Mouse (Mus musculus): ENCODE measurements at regions not wholly inside any gene's neighbourhood (a gene's known extent, or its start where the extent isn't known, plus 50 kb on each side); places are given as distances from the start of the nearest gene placed in this dataset.

GRCm38 (mm10) chr7:111374534-111374933 is 291.7 kb upstream of the Eif4g2 start:
- no peak overlapping the region for H3K4me3 ChIP-seq (ENCODE audit: low read length)
- no peak overlapping the region for H3K27ac ChIP-seq (ENCODE audit: low read length)
- ATAC-seq (ENCODE audit: low read depth) = no peak
- no peaks in the 10 kb centered on the region for H3K9me3 ChIP-seq (ENCODE audit: control insufficient read depth, low read length)
- no peak overlapping the region for H3K9ac ChIP-seq (ENCODE audit: low read length)
- no peaks in the 10 kb centered on the region for H3K4me1 ChIP-seq (replicated peaks; ENCODE audit: control insufficient read depth, insufficient read depth, low read length)
- H3K4me2 ChIP-seq (ENCODE audit: low read depth, low read length) = no peak overlapping the region
- no peaks in the 10 kb centered on the region for H3K36me3 ChIP-seq (ENCODE audit: control insufficient read depth, insufficient read depth, low read length)
- no peaks in the 10 kb centered on the region for H3K27me3 ChIP-seq (ENCODE audit: control insufficient read depth, insufficient read depth, low read depth, low read length)
- 86% methylated on average over 7 of the region's 7 CpGs for WGBS

- no peak for ATAC-seq (ENCODE audit: low read depth)
- Histone ChIP-seq H3K27ac (ENCODE audit: low read length) (no peak overlapping the region), H3K36me3 (ENCODE audit: control insufficient read depth, insufficient read depth, low read length) (no peaks in the 10 kb centered on the region), H3K4me3 (ENCODE audit: low read length) (no peak overlapping the region), H3K9me3 (ENCODE audit: control insufficient read depth, low read length) (no peaks in the 10 kb centered on the region), H3K9ac (ENCODE audit: low read length) (no peak overlapping the region), H3K27me3 (ENCODE audit: control insufficient read depth, insufficient read depth, low read depth, low read length) (no peaks in the 10 kb centered on the region), H3K4me1 (replicated peaks; ENCODE audit: control insufficient read depth, insufficient read depth, low read length) (no peaks in the 10 kb centered on the region), H3K4me2 (ENCODE audit: low read depth, low read length) (no peak overlapping the region)
- WGBS = 76% methylated on average over 10 of the region's 10 CpGs
Observed at GRCm38 (mm10) chr7:111373380-111374173, 290.7 kb upstream of the Eif4g2 start.

DNA sequence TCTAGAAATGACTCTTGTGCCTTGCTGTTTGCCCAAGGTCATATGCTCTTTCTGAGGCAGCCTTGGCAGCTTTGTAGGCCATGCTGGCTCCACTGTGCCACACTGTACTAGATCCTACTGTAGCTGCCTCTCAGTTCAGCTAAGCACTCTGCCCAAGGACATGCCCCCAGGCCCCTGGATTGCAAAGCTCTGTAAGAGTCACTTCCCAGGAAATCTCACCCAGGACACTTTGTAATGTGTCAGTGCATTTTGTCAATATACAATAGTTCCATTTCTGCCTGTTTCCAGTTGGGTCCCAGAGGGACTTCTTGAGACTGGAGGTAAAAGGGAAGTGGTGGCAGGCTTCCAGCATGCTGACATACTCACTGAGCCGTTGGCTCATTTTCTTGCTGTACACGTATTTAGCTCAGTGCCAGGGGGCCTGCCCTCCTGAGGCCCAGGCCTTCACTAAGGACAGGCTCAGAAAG is 287.6 kb upstream of the Eif4g2 start:
- whole genome bisulfite sequencing = 42% methylated on average over 2 of the region's 2 CpGs
- Histone ChIP-seq H3K36me3 (ENCODE audit: control insufficient read depth, insufficient read depth, low read length) (no peaks in the 10 kb centered on the region), H3K27ac (ENCODE audit: low read length) (no peak overlapping the region), H3K9ac (ENCODE audit: low read length) (no peak overlapping the region), H3K9me3 (ENCODE audit: control insufficient read depth, low read length) (no peaks in the 10 kb centered on the region), H3K4me1 (replicated peaks; ENCODE audit: control insufficient read depth, insufficient read depth, low read length) (no peaks in the 10 kb centered on the region), H3K4me2 (ENCODE audit: low read depth, low read length) (no peak overlapping the region), H3K27me3 (ENCODE audit: control insufficient read depth, insufficient read depth, low read depth, low read length) (no peaks in the 10 kb centered on the region), H3K4me3 (ENCODE audit: low read length) (no peak overlapping the region)
- ATAC-seq (ENCODE audit: low read depth) = no peak

GRCm38 (mm10) chr7:111368296-111369004 is 285.6 kb upstream of the Eif4g2 start:
- Histone ChIP-seq H3K27me3 (ENCODE audit: control insufficient read depth, insufficient read depth, low read depth, low read length) (no peaks in the 10 kb centered on the region), H3K4me1 (replicated peaks; ENCODE audit: control insufficient read depth, insufficient read depth, low read length) (no peaks in the 10 kb centered on the region), H3K4me2 (ENCODE audit: low read depth, low read length) (no peak overlapping the region), H3K9me3 (ENCODE audit: control insufficient read depth, low read length) (no peaks in the 10 kb centered on the region), H3K27ac (ENCODE audit: low read length) (no peak overlapping the region), H3K9ac (ENCODE audit: low read length) (no peak overlapping the region), H3K36me3 (ENCODE audit: control insufficient read depth, insufficient read depth, low read length) (no peaks in the 10 kb centered on the region), H3K4me3 (ENCODE audit: low read length) (no peak overlapping the region)
- no peak for ATAC-seq (ENCODE audit: low read depth)
- 36% methylated on average over 2 of the region's 2 CpGs for WGBS

DNA sequence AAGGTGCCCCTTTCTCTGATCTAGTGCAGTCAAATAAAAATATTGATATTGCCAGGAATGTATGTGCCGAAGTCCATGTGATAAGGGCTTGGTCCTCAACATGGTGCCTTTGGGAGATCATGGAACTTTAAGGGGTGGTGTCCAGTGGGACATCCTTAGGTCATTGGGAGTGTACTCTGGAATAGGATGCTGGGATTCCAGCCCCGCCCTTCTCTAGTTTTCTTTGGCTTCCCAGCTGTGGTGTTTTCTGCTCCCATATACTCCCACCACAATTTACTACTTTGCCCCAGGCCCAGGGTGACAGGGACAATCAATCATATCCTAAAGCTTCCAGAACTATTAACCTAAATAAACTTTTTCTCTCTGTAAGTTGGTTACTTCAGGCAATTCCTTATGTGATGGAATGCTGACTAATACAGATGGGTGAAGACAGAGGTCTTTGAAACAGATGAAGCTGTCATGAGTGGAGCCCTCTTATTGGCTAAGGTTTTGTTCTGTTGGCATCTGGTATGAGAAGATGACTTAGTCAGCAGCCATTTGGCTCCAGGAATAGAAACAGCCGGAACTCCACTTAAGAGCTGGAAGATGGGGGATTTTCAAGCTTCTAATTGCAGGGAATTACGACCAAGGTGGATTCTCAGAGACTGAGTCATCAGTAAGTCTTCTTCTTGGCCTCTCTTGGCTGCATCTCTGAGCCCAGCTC is 284.3 kb upstream of the Eif4g2 start:
- WGBS = 69% methylated on average over 4 of the region's 4 CpGs
- H3K27me3 ChIP-seq (ENCODE audit: control insufficient read depth, insufficient read depth, low read depth, low read length) = no peaks in the 10 kb centered on the region
- ATAC-seq (ENCODE audit: low read depth) = no peak
- no peaks in the 10 kb centered on the region for H3K9me3 ChIP-seq (ENCODE audit: control insufficient read depth, low read length)
- H3K4me3 ChIP-seq (ENCODE audit: low read length) = no peak overlapping the region
- H3K4me1 ChIP-seq (replicated peaks; ENCODE audit: control insufficient read depth, insufficient read depth, low read length) = no peaks in the 10 kb centered on the region
- no peak overlapping the region for H3K27ac ChIP-seq (ENCODE audit: low read length)
- no peak overlapping the region for H3K4me2 ChIP-seq (ENCODE audit: low read depth, low read length)
- no peaks in the 10 kb centered on the region for H3K36me3 ChIP-seq (ENCODE audit: control insufficient read depth, insufficient read depth, low read length)
- no peak overlapping the region for H3K9ac ChIP-seq (ENCODE audit: low read length)

- WGBS = 67% methylated on average over 5 of the region's 5 CpGs
- Histone ChIP-seq H3K36me3 (ENCODE audit: control insufficient read depth, insufficient read depth, low read length) (no peaks in the 10 kb centered on the region), H3K4me1 (replicated peaks; ENCODE audit: control insufficient read depth, insufficient read depth, low read length) (no peaks in the 10 kb centered on the region), H3K27me3 (ENCODE audit: control insufficient read depth, insufficient read depth, low read depth, low read length) (no peaks in the 10 kb centered on the region), H3K27ac (ENCODE audit: low read length) (no peak overlapping the region), H3K9me3 (ENCODE audit: control insufficient read depth, low read length) (no peaks in the 10 kb centered on the region), H3K9ac (ENCODE audit: low read length) (no peak overlapping the region), H3K4me3 (ENCODE audit: low read length) (no peak overlapping the region), H3K4me2 (ENCODE audit: low read depth, low read length) (no peak overlapping the region)
- ATAC-seq (ENCODE audit: low read depth) = no peak
Observed at GRCm38 (mm10) chr7:111365384-111365783, 282.6 kb upstream of the Eif4g2 start.

DNA sequence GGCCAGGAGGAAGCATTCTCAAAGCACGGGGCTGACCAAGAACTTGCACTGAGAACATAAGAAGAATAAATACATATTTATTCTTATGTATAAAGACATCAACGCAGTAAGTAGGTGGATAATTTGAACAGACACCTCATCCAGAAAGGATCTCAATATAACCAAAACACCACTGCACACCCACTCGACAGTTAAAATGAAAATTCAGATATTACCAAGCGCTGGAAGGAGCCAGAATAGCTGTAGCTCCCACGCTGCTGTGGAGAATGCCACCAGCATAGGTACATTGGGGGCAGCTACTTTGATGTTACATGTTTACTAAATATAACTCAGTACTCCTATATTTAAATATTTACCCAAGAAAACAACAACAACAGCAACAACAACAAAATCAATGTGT is 280.4 kb upstream of the Eif4g2 start:
- Histone ChIP-seq H3K36me3 (ENCODE audit: control insufficient read depth, insufficient read depth, low read length) (no peaks in the 10 kb centered on the region), H3K4me2 (ENCODE audit: low read depth, low read length) (no peak overlapping the region), H3K27me3 (ENCODE audit: control insufficient read depth, insufficient read depth, low read depth, low read length) (no peaks in the 10 kb centered on the region), H3K27ac (ENCODE audit: low read length) (no peak overlapping the region), H3K9ac (ENCODE audit: low read length) (no peak overlapping the region), H3K4me3 (ENCODE audit: low read length) (no peak overlapping the region), H3K4me1 (replicated peaks; ENCODE audit: control insufficient read depth, insufficient read depth, low read length) (no peaks in the 10 kb centered on the region), H3K9me3 (ENCODE audit: control insufficient read depth, low read length) (no peaks in the 10 kb centered on the region)
- WGBS = 75% methylated on average over 5 of the region's 5 CpGs
- ATAC-seq (ENCODE audit: low read depth) = no peak

DNA sequence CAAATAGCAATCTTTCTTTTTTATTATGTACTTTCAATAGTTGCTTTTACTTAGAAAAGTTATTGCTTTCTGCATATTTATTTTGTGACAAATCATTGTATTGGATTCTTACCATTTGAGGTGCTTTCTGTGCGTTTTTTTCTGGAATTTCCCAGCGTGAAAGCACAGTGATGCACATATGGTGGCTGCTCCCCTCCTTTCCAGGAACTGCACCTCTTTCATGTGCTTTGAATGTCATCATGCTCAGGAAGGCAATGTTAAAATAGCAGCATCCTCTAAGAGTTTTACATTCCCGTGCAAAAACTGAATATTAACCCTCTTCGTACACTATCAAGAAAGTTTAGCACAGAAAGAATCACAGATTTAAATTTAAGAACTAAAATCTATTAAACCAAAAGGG is 279.8 kb upstream of the Eif4g2 start:
- Histone ChIP-seq H3K27me3 (ENCODE audit: control insufficient read depth, insufficient read depth, low read depth, low read length) (no peaks in the 10 kb centered on the region), H3K27ac (ENCODE audit: low read length) (no peak overlapping the region), H3K9me3 (ENCODE audit: control insufficient read depth, low read length) (no peaks in the 10 kb centered on the region), H3K36me3 (ENCODE audit: control insufficient read depth, insufficient read depth, low read length) (no peaks in the 10 kb centered on the region), H3K9ac (ENCODE audit: low read length) (no peak overlapping the region), H3K4me3 (ENCODE audit: low read length) (no peak overlapping the region), H3K4me1 (replicated peaks; ENCODE audit: control insufficient read depth, insufficient read depth, low read length) (no peaks in the 10 kb centered on the region), H3K4me2 (ENCODE audit: low read depth, low read length) (no peak overlapping the region)
- ATAC-seq (ENCODE audit: low read depth) = no peak
- 61% methylated on average over 4 of the region's 4 CpGs for WGBS

DNA sequence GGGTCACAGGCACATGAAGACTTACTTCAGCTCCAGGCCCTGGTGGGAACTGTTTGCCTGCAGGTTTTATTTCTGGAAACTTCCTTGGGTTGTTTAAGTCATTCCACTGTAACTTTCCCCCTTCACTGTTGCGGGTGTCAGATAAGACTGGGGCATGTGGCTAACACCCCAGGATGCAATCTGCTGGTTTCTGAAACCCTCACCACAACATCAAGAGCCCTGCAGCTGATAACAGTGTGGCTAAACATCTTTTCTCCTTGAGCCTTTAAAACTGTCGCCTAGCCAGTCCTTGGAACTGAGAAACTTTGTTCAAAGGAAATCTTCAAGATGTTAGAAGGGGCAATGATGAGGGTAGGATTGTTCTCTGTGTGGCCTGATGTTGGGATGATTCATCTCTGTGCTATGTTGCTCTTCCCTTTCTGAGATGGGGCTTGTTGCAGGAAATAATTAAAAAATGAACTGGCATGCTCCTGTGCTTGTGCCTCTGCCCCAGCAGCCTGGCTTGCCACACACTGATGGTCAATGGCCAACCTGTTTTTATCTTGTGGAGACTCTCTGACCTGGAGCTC is 272.3 kb upstream of the Eif4g2 start:
- H3K9me3 ChIP-seq (ENCODE audit: control insufficient read depth, low read length) = no peaks in the 10 kb centered on the region
- no peak overlapping the region for H3K4me3 ChIP-seq (ENCODE audit: low read length)
- no peak overlapping the region for H3K4me2 ChIP-seq (ENCODE audit: low read depth, low read length)
- no peaks in the 10 kb centered on the region for H3K36me3 ChIP-seq (ENCODE audit: control insufficient read depth, insufficient read depth, low read length)
- no peaks in the 10 kb centered on the region for H3K4me1 ChIP-seq (replicated peaks; ENCODE audit: control insufficient read depth, insufficient read depth, low read length)
- H3K9ac ChIP-seq (ENCODE audit: low read length) = no peak overlapping the region
- no peaks in the 10 kb centered on the region for H3K27me3 ChIP-seq (ENCODE audit: control insufficient read depth, insufficient read depth, low read depth, low read length)
- 42% methylated on average over 2 of the region's 2 CpGs for WGBS
- ATAC-seq (ENCODE audit: low read depth) = no peak
- H3K27ac ChIP-seq (ENCODE audit: low read length) = no peak overlapping the region
